Mouse (Mus musculus) heart, embryonic 15.5 days (tissue): ENCODE measurements around the gene Pla2g12b. TPM values are rescaled to one million over a fixed set of nuclear protein-coding genes. Genes with fewer than 3 reads are reported as not detected.
"Not testable (repeated sequence)": the region's sequence is repeated elsewhere in the genome, so short reads cannot be mapped to it uniquely, and the experiment has no call there.

Experiments used
- ATAC-seq: fragments of 200-750 bp; cut with Nextera tagmentation; replicated peaks from 2 replicates; pipeline ENCODE4 v1.8.0; 2017; ENCODE audit warnings: low read depth, moderate TSS enrichment; ENCODE audit not compliant: insufficient number of reproducible peaks, insufficient read depth, low FRiP score
- H3K27ac ChIP-seq: fragments of 300-500 bp; sonication (generic); 2 replicates; pipeline ENCODE4 v1.5.1; 2015; ENCODE audit warnings: mild to moderate bottlenecking, inconsistent platforms
- H3K27me3 ChIP-seq: fragments of 300-500 bp; sonication (generic); 2 replicates; pipeline ENCODE4 v1.6.1; 2015; ENCODE audit warnings: inconsistent platforms
- H3K36me3 ChIP-seq: fragments of 300-500 bp; sonication (generic); 2 replicates; pipeline ENCODE4 v1.6.1; 2015; ENCODE audit warnings: mild to moderate bottlenecking, inconsistent platforms
- H3K4me1 ChIP-seq: fragments of 300-500 bp; sonication (generic); replicated peaks from 2 replicates; pipeline ENCODE4 v1.6.1; 2015; ENCODE audit warnings: inconsistent platforms
- H3K4me2 ChIP-seq: fragments of 300-500 bp; sonication (generic); 2 replicates; pipeline ENCODE4 v1.6.1; 2015; ENCODE audit warnings: inconsistent platforms, mild to moderate bottlenecking, moderate library complexity
- H3K4me3 ChIP-seq: fragments of 300-500 bp; sonication (generic); 2 replicates; pipeline ENCODE4 v1.5.1; 2015; ENCODE audit warnings: mild to moderate bottlenecking, inconsistent platforms
- H3K9ac ChIP-seq: fragments of 300-500 bp; sonication (generic); 2 replicates; pipeline ENCODE4 v1.6.1; 2015; ENCODE audit warnings: mild to moderate bottlenecking, inconsistent platforms
- H3K9me3 ChIP-seq: fragments of 300-500 bp; sonication (generic); replicated peaks from 2 replicates; pipeline ENCODE4 v1.6.1; 2016; ENCODE audit warnings: inconsistent platforms
- WGBS: fragments of 180-500 bp; shearing (Covaris S2); methylation state at CpG from one replicate; pipeline ENCODE4 v1.1.7; 2015; ENCODE audit warnings: mixed read lengths; 5-methylcytosine and 5-hydroxymethylcytosine counted together
- polyA plus RNA-seq: library from polyadenylated mRNA; unstranded; fragments of >200 nt; fragmentation: Nextera tagmentation; extraction: Ambion mirVana; gene quantifications from 2 replicates; pipeline ENCODE4 v1.2.1, GENCODE M21; 2015

Gene Pla2g12b
- polyA plus RNA-seq, 1 experiment from 2014 or later, result 0.48 TPM

GRCm38 (mm10) chr10:59377906-59378305 lies 25.6 kb upstream of the Pla2g12b start:
- ATAC-seq, result no peak
- no peak overlapping the region for H3K4me2 ChIP-seq
- H3K9me3 ChIP-seq, result no peaks in the 10 kb centered on the region
- no peak overlapping the region for H3K4me3 ChIP-seq
- H3K27ac ChIP-seq, result no peak overlapping the region
- peaks cover 13% of the 10 kb centered on the region; the same call in 1 of the 2 replicates for H3K36me3 ChIP-seq
- H3K27me3 ChIP-seq, result no peaks in the 10 kb centered on the region
- no peak overlapping the region for H3K9ac ChIP-seq
- H3K4me1 ChIP-seq, result peaks cover 9% of the 10 kb centered on the region
- 81% methylated on average over 10 of the region's 10 CpGs for WGBS

- H3K4me1 ChIP-seq, result peaks cover 9% of the 10 kb centered on the region
- ATAC-seq, result no peak
- no peaks in the 10 kb centered on the region for H3K9me3 ChIP-seq
- no peak overlapping the region for H3K4me3 ChIP-seq
- no peaks in the 10 kb centered on the region for H3K27me3 ChIP-seq
- H3K36me3 ChIP-seq, result 0 out of 2 replicates have a peak, but pooled peaks cover 6% of the 10 kb centered on the region
- H3K9ac ChIP-seq, result no peak overlapping the region
- no peak overlapping the region for H3K27ac ChIP-seq
- no peak overlapping the region for H3K4me2 ChIP-seq
- WGBS, result 87% methylated on average over 4 of the region's 4 CpGs
These were observed 24.7 kb upstream of the Pla2g12b start for GRCm38 (mm10) chr10:59378728-59379127.

GRCm38 (mm10) chr10:59379927-59380326 lies 23.5 kb upstream of the Pla2g12b start:
- no peak overlapping the region for H3K9ac ChIP-seq
- H3K4me2 ChIP-seq, result no peak overlapping the region
- ATAC-seq, result no peak; the same call in 1 of the 2 replicates
- no peak overlapping the region for H3K27ac ChIP-seq
- no peaks in the 10 kb centered on the region for H3K9me3 ChIP-seq
- H3K27me3 ChIP-seq, result no peaks in the 10 kb centered on the region
- H3K4me3 ChIP-seq, result no peak overlapping the region
- 14% methylated on average over 3 of the region's 3 CpGs for WGBS
- no peaks in the 10 kb centered on the region for H3K36me3 ChIP-seq
- H3K4me1 ChIP-seq, result peaks cover 9% of the 10 kb centered on the region

- no peak overlapping the region for H3K27ac ChIP-seq
- no peaks in the 10 kb centered on the region for H3K27me3 ChIP-seq
- H3K36me3 ChIP-seq, result no peaks in the 10 kb centered on the region
- H3K9ac ChIP-seq, result no peak overlapping the region
- H3K9me3 ChIP-seq, result no peaks in the 10 kb centered on the region
- H3K4me2 ChIP-seq, result no peak overlapping the region
- no peak overlapping the region for H3K4me3 ChIP-seq
- peaks cover 9% of the 10 kb centered on the region for H3K4me1 ChIP-seq
- ATAC-seq, result no peak; the same call in 1 of the 2 replicates
- 39% methylated on average over 2 of the region's 2 CpGs for WGBS
These were observed 23.0 kb upstream of the Pla2g12b start for GRCm38 (mm10) chr10:59380411-59380821.

- not testable (repeated sequence) for H3K4me3 ChIP-seq, H3K27me3 ChIP-seq, H3K9me3 ChIP-seq, H3K36me3 ChIP-seq, ATAC-seq, H3K4me1 ChIP-seq, H3K9ac ChIP-seq, H3K4me2 ChIP-seq, H3K27ac ChIP-seq
- WGBS, result 76% methylated on average over 6 of the region's 10 CpGs
These were observed 21.9 kb upstream of the Pla2g12b start for GRCm38 (mm10) chr10:59381563-59381962.

- Histone ChIP-seq H3K4me3 (no peak overlapping the region), H3K9me3 (peaks cover 5% of the 10 kb centered on the region; the same call in 1 of the 2 replicates), H3K27me3 (no peaks in the 10 kb centered on the region), H3K4me2 (no peak overlapping the region), H3K27ac (no peak overlapping the region), H3K4me1 (no peaks in the 10 kb centered on the region), H3K36me3 (no peaks in the 10 kb centered on the region), H3K9ac (no peak overlapping the region)
- 90% methylated on average over 8 of the region's 8 CpGs for WGBS
- ATAC-seq, result no peak
These were observed 16.5 kb upstream of the Pla2g12b start for GRCm38 (mm10) chr10:59386951-59387350.

- WGBS, result over 99% methylated on average over 3 of the region's 3 CpGs
These were observed 13.8 kb upstream of the Pla2g12b start for GRCm38 (mm10) chr10:59389652-59390051.

GRCm38 (mm10) chr10:59391907-59392306 lies 11.6 kb upstream of the Pla2g12b start:
- 22% methylated on average over 4 of the region's 4 CpGs for WGBS

More at GRCm38 (mm10) chr10:59389652-59390051, 13.8 kb upstream of the Pla2g12b start:
- Histone ChIP-seq H3K9me3 (peaks cover 5% of the 10 kb centered on the region; the same call in 1 of the 2 replicates), H3K9ac (no peak overlapping the region), H3K36me3 (no peaks in the 10 kb centered on the region), H3K27ac (no peak overlapping the region), H3K4me2 (no peak overlapping the region), H3K4me3 (no peak overlapping the region), H3K27me3 (no peaks in the 10 kb centered on the region), H3K4me1 (no peaks in the 10 kb centered on the region)
- no peak for ATAC-seq

GRCm38 (mm10) chr10:59395461-59395860 lies 8.0 kb upstream of the Pla2g12b start, which contains the start of gene Gm10273:
Gm10273 (plus strand) TSS chr10:59395632.
- H3K27ac ChIP-seq, H3K4me1 ChIP-seq, H3K36me3 ChIP-seq, H3K27me3 ChIP-seq, H3K4me3 ChIP-seq, H3K9me3 ChIP-seq, ATAC-seq, H3K9ac ChIP-seq, H3K4me2 ChIP-seq: not testable (repeated sequence)
- WGBS, result 90% methylated on average over 12 of the region's 25 CpGs

More at GRCm38 (mm10) chr10:59391907-59392306, 11.6 kb upstream of the Pla2g12b start:
- Histone ChIP-seq H3K4me3 (no peak overlapping the region), H3K9ac (no peak overlapping the region), H3K27ac (no peak overlapping the region), H3K27me3 (no peaks in the 10 kb centered on the region), H3K9me3 (peaks cover 5% of the 10 kb centered on the region; the same call in 1 of the 2 replicates), H3K4me2 (no peak overlapping the region), H3K36me3 (no peaks in the 10 kb centered on the region), H3K4me1 (no peaks in the 10 kb centered on the region)
- ATAC-seq, result no peak

GRCm38 (mm10) chr10:59403793-59404149 lies 311 bp downstream of the Pla2g12b start:
- WGBS, result 35% methylated on average over 10 of the region's 10 CpGs
- Histone ChIP-seq H3K36me3 (no peaks in the 10 kb centered on the region), H3K9ac (no peak overlapping the region), H3K4me2 (peak overlapping the region; percentile 30), H3K9me3 (no peaks in the 10 kb centered on the region), H3K4me3 (0 out of 2 replicates have a peak overlapping the region, but pooled peaks have one; percentile 7), H3K27me3 (no peaks in the 10 kb centered on the region), H3K4me1 (peaks cover 13% of the 10 kb centered on the region; the same call in 1 of the 2 replicates), H3K27ac (no peak overlapping the region)
- ATAC-seq, result no peak

GRCm38 (mm10) chr10:59408499-59408898 lies 5.0 kb downstream of the Pla2g12b start:
- no peak overlapping the region for H3K27ac ChIP-seq
- WGBS, result 59% methylated on average over 6 of the region's 6 CpGs
- ATAC-seq, result no peak

GRCm38 (mm10) chr10:59410264-59410663 lies 6.8 kb downstream of the Pla2g12b start:
- H3K9ac ChIP-seq, result no peak overlapping the region
- no peaks in the 10 kb centered on the region for H3K9me3 ChIP-seq
- no peak overlapping the region for H3K4me3 ChIP-seq
- no peak for ATAC-seq
- no peak overlapping the region for H3K27ac ChIP-seq
- no peaks in the 10 kb centered on the region for H3K36me3 ChIP-seq
- H3K4me2 ChIP-seq, result no peak overlapping the region
- WGBS, result 72% methylated on average over 12 of the region's 12 CpGs
- no peaks in the 10 kb centered on the region for H3K27me3 ChIP-seq
- no peaks in the 10 kb centered on the region for H3K4me1 ChIP-seq

More at GRCm38 (mm10) chr10:59408499-59408898, 5.0 kb downstream of the Pla2g12b start:
- no peak overlapping the region for H3K9ac ChIP-seq
- no peaks in the 10 kb centered on the region for H3K27me3 ChIP-seq
- no peak overlapping the region for H3K4me2 ChIP-seq
- no peak overlapping the region for H3K4me3 ChIP-seq
- peaks cover 5% of the 10 kb centered on the region; the same call in 1 of the 2 replicates for H3K4me1 ChIP-seq
- no peaks in the 10 kb centered on the region for H3K36me3 ChIP-seq
- H3K9me3 ChIP-seq, result no peaks in the 10 kb centered on the region
